Mouse (Mus musculus) kidney, adult 11 months (tissue): ENCODE measurements at regions not wholly inside any gene's neighbourhood (a gene's known extent, or its start where the extent isn't known, plus 50 kb on each side); places are given as distances from the start of the nearest gene placed in this dataset.

ENCODE experiments used
- DNase-seq: peaks from one replicate; pipeline ENCODE4 v3.0.0; 2022

GRCm38 (mm10) chr3:57228400-57228799, 73.4 kb downstream of the Tm4sf1 start:
- DNase-seq: no peak

DNA sequence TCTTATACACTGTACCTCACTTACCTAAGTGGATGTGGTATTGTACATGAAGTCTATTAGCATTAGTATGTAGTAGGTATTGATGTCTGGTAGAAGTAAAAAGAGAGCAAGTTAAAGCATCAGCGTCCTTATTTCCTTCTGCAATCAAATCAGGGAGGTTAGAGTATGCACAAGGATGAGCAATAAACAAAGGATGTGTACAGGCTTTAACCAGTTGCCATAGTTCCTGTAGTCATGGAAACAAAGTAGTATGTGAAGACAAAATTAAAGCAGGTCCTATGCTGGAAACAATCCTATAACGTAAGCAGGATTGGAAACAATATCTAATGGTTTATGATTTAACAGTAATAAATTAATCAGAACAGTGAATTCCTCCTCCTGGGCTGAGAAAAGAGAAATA, 78.0 kb downstream of the Tm4sf1 start:
- no peak for DNase-seq

DNA sequence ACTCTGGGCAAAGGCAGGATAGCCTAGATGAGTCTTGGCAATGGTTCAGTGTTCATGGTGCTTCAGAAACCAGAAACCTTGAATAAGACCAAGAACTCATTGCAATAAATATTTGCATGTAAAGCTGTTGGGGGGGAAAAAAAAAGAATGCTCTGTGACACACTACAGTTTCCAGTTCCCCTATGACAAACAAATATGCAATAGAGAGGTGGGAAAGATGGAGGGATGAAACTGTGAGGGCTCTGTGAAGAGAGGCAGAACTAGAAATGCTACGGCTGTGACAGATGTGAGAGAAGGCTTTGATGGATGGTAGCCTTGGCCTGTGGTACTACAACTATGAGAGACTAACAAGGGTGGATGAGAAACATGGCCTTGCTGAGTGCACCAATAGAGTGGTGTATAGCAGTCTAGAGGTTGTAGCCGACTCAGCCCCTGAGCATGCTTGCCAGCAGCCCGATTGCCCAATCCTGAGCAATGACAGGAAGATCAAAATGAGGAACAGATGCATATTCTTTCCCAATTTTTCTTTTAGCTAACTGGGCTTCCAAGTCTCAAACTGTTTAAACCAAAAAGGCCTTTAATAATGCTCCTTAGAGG, 79.4 kb downstream of the Tm4sf1 start:
- DNase-seq: no peak

DNA sequence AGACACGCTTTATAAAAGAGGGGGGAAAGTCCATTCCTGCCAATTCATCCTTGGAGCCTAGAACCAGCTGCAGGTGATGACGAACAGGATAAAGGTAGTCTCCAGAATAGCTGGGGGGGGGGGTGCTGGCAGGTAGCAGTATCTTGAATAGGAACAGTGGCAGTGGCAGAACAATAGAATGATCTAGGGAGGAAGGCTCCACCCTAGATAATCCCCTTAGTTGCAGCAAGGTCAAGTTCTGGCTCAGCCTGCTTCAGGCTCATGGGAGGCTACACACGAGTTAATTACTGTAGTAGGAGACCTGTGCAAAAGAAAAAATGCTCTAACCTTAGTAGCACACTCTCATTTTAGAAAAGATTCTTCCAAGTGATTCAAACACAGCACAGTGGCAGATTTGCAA, 83.4 kb downstream of the Tm4sf1 start:
- DNase-seq: no peak

- peak; percentile 6 for DNase-seq
Measured at GRCm38 (mm10) chr3:57204066-57204723, 97.6 kb downstream of the Tm4sf1 start.

GRCm38 (mm10) chr3:57203418-57203817, 98.4 kb downstream of the Tm4sf1 start:
- DNase-seq: no peak

DNA sequence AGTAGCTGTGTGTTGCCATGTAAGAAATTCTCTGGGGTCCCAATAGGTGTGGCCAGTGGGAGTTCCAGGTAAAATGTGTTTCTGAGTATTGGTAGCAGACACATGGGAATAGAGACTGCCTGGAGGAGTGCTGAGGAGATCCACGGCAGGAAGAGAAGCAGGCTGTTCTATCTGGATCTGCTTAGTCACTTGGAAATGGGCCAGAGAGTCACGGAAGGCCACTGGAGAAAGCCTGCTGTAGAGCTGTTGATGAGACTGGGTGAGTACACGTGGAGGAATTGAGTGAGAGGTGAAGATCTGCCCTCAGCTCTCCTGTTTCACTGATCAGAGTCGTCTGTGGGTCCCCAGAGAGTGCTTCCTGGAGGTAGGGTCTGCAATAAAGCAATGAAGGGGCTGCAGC, 120.2 kb downstream of the Tm4sf1 start:
- DNase-seq: no peak

- no peak for DNase-seq
Measured at GRCm38 (mm10) chr3:57153177-57153948, 148.4 kb downstream of the Tm4sf1 start.

DNA sequence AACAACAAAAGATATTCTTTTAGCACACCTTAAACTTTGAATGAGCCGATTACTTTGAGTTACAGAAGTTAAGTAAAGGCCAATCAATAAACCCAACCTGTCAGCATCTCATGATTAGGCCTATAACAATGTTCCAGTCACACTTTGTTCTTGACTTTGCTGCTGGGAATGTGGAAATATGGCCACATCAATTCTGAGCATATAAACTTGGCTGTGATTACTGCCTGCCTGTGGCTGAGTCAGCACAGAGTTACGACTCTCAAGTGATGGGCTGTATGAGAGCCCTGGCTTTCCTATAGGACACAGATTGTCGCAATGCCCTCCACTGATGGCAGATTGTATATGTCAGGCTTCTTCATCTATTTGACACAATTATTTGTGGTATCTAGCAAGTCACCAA, 152.6 kb downstream of the Tm4sf1 start:
- no peak for DNase-seq

DNA sequence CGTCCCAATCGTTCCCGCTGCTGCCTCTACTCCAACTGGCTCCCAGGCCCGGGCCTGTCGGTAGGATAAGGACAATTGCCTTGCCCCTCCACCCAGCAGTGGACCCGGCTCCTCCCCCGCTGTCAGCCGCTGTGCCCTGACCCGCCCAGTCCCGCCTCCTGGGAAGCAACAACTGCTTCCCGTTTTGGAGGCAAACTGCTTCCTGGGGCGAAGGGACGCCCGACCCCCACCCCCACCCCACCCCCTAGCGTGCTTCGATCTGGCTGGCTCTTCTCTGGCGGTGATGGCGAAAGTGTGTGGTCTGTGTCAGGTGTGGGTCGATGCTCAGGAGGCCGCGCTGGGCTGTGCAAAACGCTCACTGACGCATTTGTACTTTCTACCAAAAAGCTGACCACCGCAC, 164.9 kb downstream of the Tm4sf1 start:
- DNase-seq: no peak

DNA sequence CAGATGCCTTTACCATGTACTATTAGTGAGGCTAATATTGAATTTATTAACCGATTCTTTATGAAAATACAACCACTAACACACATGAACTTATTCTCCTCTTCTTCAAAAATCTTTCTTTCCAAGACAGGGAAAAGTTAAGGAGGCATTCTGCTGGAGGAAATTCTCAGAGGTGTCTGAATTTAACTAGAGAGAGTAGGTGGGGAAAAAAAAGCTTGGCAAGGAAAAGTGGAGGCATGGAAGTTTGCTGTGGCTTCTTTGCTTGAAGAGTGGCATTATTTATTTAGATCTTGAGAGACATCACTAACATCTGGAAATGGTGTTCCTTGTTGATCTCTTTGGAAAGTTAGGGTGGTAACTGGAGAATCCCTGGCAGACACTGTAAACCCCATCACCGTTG, 173.2 kb downstream of the Tm4sf1 start:
- no peak for DNase-seq

GRCm38 (mm10) chr3:57125792-57126485, 175.8 kb downstream of the Tm4sf1 start:
- DNase-seq: no peak

GRCm38 (mm10) chr3:57118016-57118415, 183.8 kb downstream of the Tm4sf1 start:
- no peak for DNase-seq

GRCm38 (mm10) chr3:57102254-57102653, 199.5 kb downstream of the Tm4sf1 start:
- DNase-seq: no peak

GRCm38 (mm10) chr3:57100515-57100914, 201.3 kb downstream of the Tm4sf1 start:
- DNase-seq: no peak

DNA sequence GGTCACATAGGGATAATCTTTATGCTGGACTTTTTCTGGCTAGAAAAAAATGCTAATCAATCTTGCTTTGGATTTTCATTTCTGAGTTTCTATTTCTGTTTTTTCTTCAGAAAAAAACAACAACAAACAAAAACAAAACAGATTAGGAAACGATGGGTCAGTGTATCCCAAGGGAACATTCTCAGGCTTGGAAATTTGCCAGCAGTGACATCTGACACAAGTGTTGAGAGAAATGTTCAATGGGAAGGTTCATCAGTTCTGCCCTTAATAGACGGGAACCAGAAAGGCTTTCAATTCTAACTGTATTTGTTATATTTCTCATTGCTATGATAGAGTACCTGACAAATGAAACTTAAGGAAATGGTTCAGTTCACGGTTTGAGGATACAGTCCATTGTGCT, 206.9 kb downstream of the Tm4sf1 start:
- DNase-seq: no peak

- no peak for DNase-seq
Measured at GRCm38 (mm10) chr3:57093201-57093940, 208.4 kb downstream of the Tm4sf1 start.

- DNase-seq: no peak
Measured at GRCm38 (mm10) chr3:57074516-57074915, 227.3 kb downstream of the Tm4sf1 start.

GRCm38 (mm10) chr3:57073962-57074506, 227.8 kb downstream of the Tm4sf1 start:
- no peak for DNase-seq

DNA sequence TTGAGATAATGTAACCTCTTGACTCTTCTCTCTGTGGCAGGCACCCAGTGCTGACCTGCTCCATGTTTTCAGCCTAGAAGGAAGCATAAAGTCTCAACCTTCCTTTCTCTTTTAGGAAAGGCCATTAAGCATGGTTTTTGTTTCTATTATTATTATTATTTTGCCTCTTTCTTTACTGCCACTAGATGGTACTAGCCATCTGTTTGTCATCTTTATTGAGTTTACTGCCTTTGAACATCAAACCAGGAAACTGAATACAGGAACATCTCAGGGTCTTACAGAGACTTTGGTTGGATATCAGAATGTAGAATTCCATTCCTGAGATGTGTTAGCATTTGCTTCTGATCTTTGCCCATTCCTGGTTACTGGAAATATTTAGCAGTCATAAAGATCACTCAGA, 268.8 kb downstream of the Tm4sf1 start:
- no peak for DNase-seq

DNA sequence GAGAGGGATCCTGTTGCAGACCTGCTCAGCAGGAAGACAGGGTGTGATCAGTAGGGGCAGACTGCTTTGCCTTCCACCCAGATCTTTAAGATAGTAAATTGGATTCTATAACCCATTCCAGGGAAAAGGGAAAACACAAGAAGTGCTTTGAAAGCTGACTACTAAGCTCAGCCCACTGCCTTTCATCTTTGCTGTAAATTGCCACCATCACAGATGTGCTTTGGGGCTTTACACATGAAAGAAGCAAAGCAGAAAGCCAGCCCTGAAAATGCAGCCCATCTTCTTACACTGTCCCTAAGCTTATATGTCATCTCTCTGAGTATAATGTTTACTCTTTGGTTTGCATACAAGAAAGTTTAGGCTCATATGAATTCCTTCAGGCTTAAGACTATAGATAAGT, 283.6 kb downstream of the Tm4sf1 start:
- no peak for DNase-seq

DNA sequence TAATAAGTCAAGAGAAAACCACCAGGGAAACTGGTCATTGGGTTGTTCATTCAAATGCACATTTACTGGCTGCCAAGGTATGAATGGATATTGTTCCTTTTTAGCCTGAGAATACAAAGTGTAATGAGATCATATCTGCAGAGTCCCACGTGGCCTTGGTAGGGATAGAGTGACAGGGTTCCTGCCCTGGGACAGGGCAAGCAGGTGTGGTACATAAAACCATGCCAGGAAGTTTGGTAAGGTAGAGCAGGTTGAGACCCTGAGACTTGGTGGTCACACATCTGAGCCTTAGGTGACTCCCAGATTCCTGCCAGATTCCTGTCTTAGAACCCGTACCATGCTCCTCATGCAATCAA, 320.5 kb downstream of the Tm4sf1 start:
- DNase-seq: no peak
